Mouse (Mus musculus) heart, embryonic 11.5 days (tissue): Measurements from ENCODE around the gene 1810062G17Rik. TPM values are rescaled to one million over a fixed set of nuclear protein-coding genes. Genes with fewer than 3 reads are reported as not detected.

Source experiments
- ATAC-seq: fragments of 200-750 bp; cut with Nextera tagmentation; replicated peaks from 2 replicates; pipeline ENCODE4 v1.8.0; 2017; ENCODE audit warnings: moderate library complexity; ENCODE audit not compliant: insufficient number of reproducible peaks, low FRiP score, low TSS enrichment
- H3K27ac ChIP-seq: fragments of 300-500 bp; sonication (generic); 2 replicates; pipeline ENCODE4 v1.5.1; 2014; ENCODE audit warnings: mild to moderate bottlenecking, low read depth, low read length
- H3K27me3 ChIP-seq: fragments of 300-500 bp; sonication (generic); 2 replicates; pipeline ENCODE4 v1.6.1; 2014; ENCODE audit warnings: mild to moderate bottlenecking, low read length, mixed read lengths; ENCODE audit not compliant: control insufficient read depth, insufficient read depth
- H3K36me3 ChIP-seq: fragments of 300-500 bp; sonication (generic); 2 replicates; pipeline ENCODE4 v1.6.1; 2014; ENCODE audit warnings: mild to moderate bottlenecking, low read length, moderate library complexity, mixed read lengths; ENCODE audit not compliant: control insufficient read depth, insufficient read depth
- H3K4me1 ChIP-seq: fragments of 300-500 bp; sonication (generic); 2 replicates; pipeline ENCODE4 v1.6.1; 2014; ENCODE audit warnings: low read length; ENCODE audit not compliant: control insufficient read depth, insufficient read depth
- H3K4me2 ChIP-seq: fragments of 300-500 bp; sonication (generic); 2 replicates; pipeline ENCODE4 v1.6.1; 2014; ENCODE audit warnings: mild to moderate bottlenecking, moderate library complexity
- H3K4me3 ChIP-seq: fragments of 300-500 bp; sonication (generic); 2 replicates; pipeline ENCODE4 v1.5.1; 2014; ENCODE audit warnings: low read depth, low read length
- H3K9ac ChIP-seq: fragments of 300-500 bp; sonication (generic); 2 replicates; pipeline ENCODE4 v1.6.1; 2014; ENCODE audit warnings: mild to moderate bottlenecking, low read depth, low read length, moderate library complexity
- H3K9me3 ChIP-seq: fragments of 300-500 bp; sonication (generic); replicated peaks from 2 replicates; pipeline ENCODE4 v1.6.1; 2016; ENCODE audit warnings: low read length; ENCODE audit not compliant: control insufficient read depth
- WGBS: fragments of 180-500 bp; shearing (Covaris S2); extraction: QIAGEN DNeasy Blood & Tissue Kit; methylation state at CpG from one replicate; pipeline ENCODE4 v1.1.7; 2014; ENCODE audit not compliant: insufficient replicate concordance; 5-methylcytosine and 5-hydroxymethylcytosine counted together
- polyA plus RNA-seq: library from polyadenylated mRNA; unstranded; fragments of >200 nt; fragmentation: Nextera tagmentation; extraction: Ambion mirVana; gene quantifications from 2 replicates; pipeline ENCODE4 v1.2.1, GENCODE M21; 2014

The 1810062G17Rik gene
- polyA plus RNA-seq, 1 experiment from 2014 or later: 1.5 TPM

- peak overlapping the region; percentile 97 for H3K27ac ChIP-seq
- peak; percentile 75 for ATAC-seq
- H3K9ac ChIP-seq: peak overlapping the region; percentile 70; the same call in 1 of the 2 replicates
- H3K36me3 ChIP-seq: no peaks in the 10 kb centered on the region
- peak overlapping the region; percentile 6; the same call in 1 of the 2 replicates for H3K4me3 ChIP-seq
- peaks cover 21% of the 10 kb centered on the region for H3K4me1 ChIP-seq
- no peaks in the 10 kb centered on the region for H3K27me3 ChIP-seq
- peak overlapping the region; percentile 52 for H3K4me2 ChIP-seq
- WGBS: 2% methylated on average over 11 of the region's 11 CpGs
- H3K9me3 ChIP-seq: no peaks in the 10 kb centered on the region
These were observed 6.0 kb downstream of the 1810062G17Rik start for GRCm38 (mm10) chr3:36481776-36482193.

GRCm38 (mm10) chr3:36482940-36483339, 7.2 kb downstream of the 1810062G17Rik start:
- no peaks in the 10 kb centered on the region for H3K9me3 ChIP-seq
- WGBS: 21% methylated on average over 9 of the region's 9 CpGs
- ATAC-seq: no peak
- H3K36me3 ChIP-seq: no peaks in the 10 kb centered on the region
- no peak overlapping the region for H3K9ac ChIP-seq
- peaks cover 21% of the 10 kb centered on the region for H3K4me1 ChIP-seq
- H3K4me2 ChIP-seq: peak overlapping the region; percentile 17; the same call in 1 of the 2 replicates
- no peak overlapping the region for H3K4me3 ChIP-seq
- H3K27ac ChIP-seq: 0 out of 2 replicates have a peak overlapping the region, but pooled peaks have one; percentile 58
- H3K27me3 ChIP-seq: no peaks in the 10 kb centered on the region

- no peak overlapping the region for H3K4me3 ChIP-seq
- WGBS: 86% methylated on average over 4 of the region's 4 CpGs
- no peak overlapping the region for H3K4me2 ChIP-seq
- no peaks in the 10 kb centered on the region for H3K36me3 ChIP-seq
- no peak for ATAC-seq
- H3K9me3 ChIP-seq: no peaks in the 10 kb centered on the region
- H3K27me3 ChIP-seq: no peaks in the 10 kb centered on the region
- H3K27ac ChIP-seq: no peak overlapping the region
- H3K4me1 ChIP-seq: peaks cover 21% of the 10 kb centered on the region
- no peak overlapping the region for H3K9ac ChIP-seq
These were observed 8.6 kb downstream of the 1810062G17Rik start for GRCm38 (mm10) chr3:36484292-36484691.

GRCm38 (mm10) chr3:36486176-36486575, 10.4 kb downstream of the 1810062G17Rik start:
- H3K4me3 ChIP-seq: no peak overlapping the region
- no peaks in the 10 kb centered on the region for H3K9me3 ChIP-seq
- WGBS: 49% methylated on average over 6 of the region's 6 CpGs
- no peak overlapping the region for H3K4me2 ChIP-seq
- H3K36me3 ChIP-seq: no peaks in the 10 kb centered on the region
- H3K27me3 ChIP-seq: no peaks in the 10 kb centered on the region
- no peak for ATAC-seq
- peaks cover 13% of the 10 kb centered on the region for H3K4me1 ChIP-seq
- no peak overlapping the region for H3K9ac ChIP-seq
- H3K27ac ChIP-seq: no peak overlapping the region

- WGBS: 80% methylated on average over 6 of the region's 6 CpGs
- Histone ChIP-seq H3K36me3 (no peaks in the 10 kb centered on the region), H3K4me3 (no peak overlapping the region), H3K9me3 (no peaks in the 10 kb centered on the region), H3K27ac (no peak overlapping the region), H3K27me3 (no peaks in the 10 kb centered on the region), H3K4me1 (peaks cover 11% of the 10 kb centered on the region), H3K4me2 (no peak overlapping the region), H3K9ac (no peak overlapping the region)
- no peak for ATAC-seq
These were observed 11.1 kb downstream of the 1810062G17Rik start for GRCm38 (mm10) chr3:36486881-36487280.

- Histone ChIP-seq H3K36me3 (no peaks in the 10 kb centered on the region), H3K27me3 (no peaks in the 10 kb centered on the region), H3K27ac (no peak overlapping the region), H3K4me2 (no peak overlapping the region), H3K9ac (no peak overlapping the region), H3K4me3 (no peak overlapping the region), H3K4me1 (peaks cover 5% of the 10 kb centered on the region; the same call in 1 of the 2 replicates), H3K9me3 (no peaks in the 10 kb centered on the region)
- WGBS: 70% methylated on average over 1 of the region's 1 CpGs
- no peak for ATAC-seq
These were observed 12.6 kb downstream of the 1810062G17Rik start for GRCm38 (mm10) chr3:36488367-36488766.

- Histone ChIP-seq H3K27me3 (no peaks in the 10 kb centered on the region), H3K27ac (no peak overlapping the region), H3K36me3 (no peaks in the 10 kb centered on the region), H3K4me3 (no peak overlapping the region), H3K4me2 (no peak overlapping the region), H3K9me3 (no peaks in the 10 kb centered on the region), H3K4me1 (0 out of 2 replicates have a peak, but pooled peaks cover 5% of the 10 kb centered on the region), H3K9ac (no peak overlapping the region)
- no peak for ATAC-seq
- WGBS: 86% methylated on average over 6 of the region's 6 CpGs
These were observed 13.3 kb downstream of the 1810062G17Rik start for GRCm38 (mm10) chr3:36488899-36489589.

GRCm38 (mm10) chr3:36489590-36489910, 13.8 kb downstream of the 1810062G17Rik start:
- no peak for ATAC-seq
- Histone ChIP-seq H3K36me3 (no peaks in the 10 kb centered on the region), H3K4me2 (no peak overlapping the region), H3K9me3 (no peaks in the 10 kb centered on the region), H3K9ac (no peak overlapping the region), H3K27ac (no peak overlapping the region), H3K4me1 (0 out of 2 replicates have a peak, but pooled peaks cover 5% of the 10 kb centered on the region), H3K27me3 (no peaks in the 10 kb centered on the region), H3K4me3 (no peak overlapping the region)
- WGBS: 86% methylated on average over 1 of the region's 1 CpGs

GRCm38 (mm10) chr3:36491535-36491934, 15.8 kb downstream of the 1810062G17Rik start:
- WGBS: 40% methylated on average over 5 of the region's 5 CpGs
- Histone ChIP-seq H3K4me2 (no peak overlapping the region), H3K9ac (no peak overlapping the region), H3K9me3 (no peaks in the 10 kb centered on the region), H3K27me3 (no peaks in the 10 kb centered on the region), H3K27ac (no peak overlapping the region), H3K4me3 (no peak overlapping the region), H3K36me3 (no peaks in the 10 kb centered on the region), H3K4me1 (0 out of 2 replicates have a peak, but pooled peaks cover 5% of the 10 kb centered on the region)
- no peak for ATAC-seq
